Mouse (Mus musculus) lung, postnatal 10 days (tissue): Measurements from ENCODE around the gene Armc9.
A peak's percentile ranks its signal among the peaks of the same experiment; 100 is the strongest.

Experiments
- DNase-seq: peaks from one replicate; pipeline ENCODE4 v3.0.0; 2021

Armc9 gene

DNA sequence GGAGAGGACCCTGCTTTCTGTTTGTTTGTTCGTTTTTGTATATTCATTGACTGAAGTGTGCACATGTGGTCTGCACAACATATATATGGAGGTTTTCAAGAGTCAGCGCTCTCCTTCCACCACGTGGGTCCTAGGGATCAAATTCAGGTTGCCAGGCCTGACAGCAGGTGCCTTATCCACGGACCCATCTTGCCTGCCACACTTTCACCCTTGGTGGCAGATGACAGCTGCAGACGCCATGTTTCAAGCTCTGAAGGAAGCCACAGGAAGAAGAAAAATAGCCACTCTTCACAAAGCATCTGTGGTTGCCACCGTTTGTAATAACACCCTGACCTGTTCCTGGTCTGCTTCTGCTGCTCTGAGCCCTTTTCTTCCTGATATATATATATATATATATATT lies 130.7 kb downstream of the Armc9 start:
- DNase-seq, result no peak

DNA sequence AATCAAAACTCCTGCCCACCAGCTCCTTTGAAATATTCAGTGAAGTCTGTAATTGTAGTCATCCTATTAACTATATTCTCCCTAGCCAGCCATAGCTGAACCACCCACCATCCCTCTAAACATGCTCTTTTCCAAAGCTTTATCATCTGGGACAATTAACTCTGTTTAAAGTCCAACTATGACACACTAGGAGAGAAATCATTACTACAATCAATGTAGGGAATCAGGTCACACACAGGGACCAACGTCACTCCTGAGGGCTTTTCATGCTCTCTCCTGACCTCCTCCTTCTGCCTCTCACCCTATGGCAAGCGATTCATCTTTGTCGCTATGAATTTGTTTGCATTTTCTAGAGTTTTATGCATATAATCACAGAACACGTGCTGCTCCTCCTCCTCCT lies 132.9 kb downstream of the Armc9 start:
- DNase-seq, result no peak

- DNase-seq, result no peak
Measured at GRCm38 (mm10) chr1:86290452-86290851, 135.9 kb downstream of the Armc9 start.

DNA sequence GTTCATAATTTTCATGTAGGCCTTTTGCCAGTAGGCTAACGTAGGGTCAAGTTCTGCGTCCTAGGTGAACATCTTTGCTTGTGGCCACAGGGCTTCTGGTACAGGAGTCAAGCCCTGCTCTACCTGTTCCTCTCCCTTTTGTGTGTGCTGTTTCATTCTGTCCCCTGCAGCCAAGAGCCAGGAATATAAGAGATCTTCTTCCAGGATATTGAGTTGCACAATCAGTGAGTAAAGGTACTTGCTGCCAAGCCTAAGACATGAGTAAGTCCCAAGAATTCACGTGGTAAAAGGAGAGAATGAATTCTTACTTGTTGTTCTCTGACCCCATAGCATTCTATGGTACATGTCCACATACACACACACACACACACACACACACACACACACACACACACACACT lies 138.5 kb downstream of the Armc9 start:
- no peak for DNase-seq

GRCm38 (mm10) chr1:86293868-86294267 lies 139.3 kb downstream of the Armc9 start:
- DNase-seq, result no peak

- no peak for DNase-seq
Measured at GRCm38 (mm10) chr1:86294472-86294871, 139.9 kb downstream of the Armc9 start.

- no peak for DNase-seq
Measured at GRCm38 (mm10) chr1:86300093-86300492, 145.5 kb downstream of the Armc9 start.

DNA sequence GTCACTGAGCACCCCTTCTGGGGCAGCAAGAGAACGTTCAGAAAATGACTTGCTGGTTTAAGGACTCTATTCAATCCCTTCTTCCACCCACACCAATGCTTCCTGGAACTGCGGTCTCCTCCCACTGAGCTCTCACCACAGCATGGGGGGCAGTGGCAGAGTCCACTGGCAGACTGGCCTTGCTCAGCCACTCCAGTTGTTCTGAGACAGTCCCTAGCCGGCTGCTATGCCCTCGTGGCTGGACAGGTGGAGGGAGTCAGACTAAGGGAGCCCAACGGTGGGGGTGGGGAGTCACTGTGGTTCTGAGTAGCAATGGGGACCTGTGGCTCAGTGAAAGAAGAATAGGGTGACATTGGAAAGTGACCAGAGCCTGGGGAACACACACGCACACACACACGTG lies 146.2 kb downstream of the Armc9 start:
- no peak for DNase-seq

DNA sequence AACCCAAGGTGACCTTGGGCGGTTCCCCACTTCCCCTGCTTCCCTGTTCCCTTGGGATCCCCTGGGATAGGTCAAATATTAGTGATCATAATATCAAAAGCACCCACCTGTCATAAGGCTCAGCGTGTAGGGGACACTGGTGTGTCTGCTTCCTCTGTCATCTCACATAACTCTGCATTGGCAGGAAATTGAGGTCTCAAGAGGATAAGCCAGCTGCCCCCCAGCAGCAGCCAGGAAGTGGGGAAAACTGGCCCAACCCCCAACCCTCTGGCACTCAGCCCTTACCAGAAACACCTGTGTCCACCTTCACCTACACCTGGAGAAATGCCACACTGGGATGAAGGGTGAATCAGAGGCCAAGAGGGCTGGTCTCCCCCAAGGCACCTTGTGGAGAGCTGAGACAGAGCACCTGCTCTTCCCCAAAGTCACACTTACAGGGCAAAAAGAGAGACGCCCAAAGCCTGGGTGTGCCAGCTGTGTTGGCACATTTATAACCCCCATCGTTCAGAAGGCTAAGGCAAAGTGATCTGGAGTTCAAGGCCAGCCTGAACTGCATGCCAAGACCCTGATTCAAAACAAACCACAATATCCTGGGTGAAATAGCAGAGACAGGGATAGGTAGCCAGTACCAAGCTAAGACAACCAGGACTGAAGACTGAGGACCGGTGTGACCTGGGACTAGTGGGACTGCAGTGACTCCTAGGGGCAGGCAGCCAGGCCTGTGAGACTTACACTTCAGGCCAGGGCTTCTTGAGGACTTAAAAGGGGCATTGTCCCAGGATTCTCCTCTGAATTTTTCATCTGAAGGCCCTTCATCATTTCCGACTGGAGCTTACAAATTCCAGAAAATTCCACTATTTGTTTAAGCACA lies 146.9 kb downstream of the Armc9 start:
- DNase-seq, result no peak

GRCm38 (mm10) chr1:86302532-86302931 lies 148.0 kb downstream of the Armc9 start, which contains the start of gene B3gnt7:
Gene B3gnt7, plus strand, starts transcription at chr1:86302832.
- no peak for DNase-seq

- DNase-seq, result peak; percentile 82
Measured at GRCm38 (mm10) chr1:86303063-86303872, 148.7 kb downstream of the Armc9 start.

DNA sequence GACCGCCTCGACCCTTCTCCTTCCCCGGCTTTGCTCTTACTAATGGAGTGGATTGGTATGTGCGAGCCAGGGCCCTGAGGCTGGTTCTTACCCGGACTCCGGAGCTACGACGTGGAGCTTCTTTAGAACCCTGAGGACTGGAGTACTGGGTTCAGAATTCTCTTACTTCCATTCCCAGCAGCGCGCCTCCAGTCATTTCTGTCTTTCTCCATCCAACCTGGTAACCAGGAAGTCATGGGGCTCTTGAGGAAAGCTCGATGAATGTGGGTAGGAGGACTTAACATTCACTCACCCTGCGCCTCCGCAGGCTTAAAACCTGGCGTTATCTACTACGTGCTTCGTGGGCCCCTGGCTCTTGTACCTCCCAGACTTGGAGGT lies 149.3 kb downstream of the Armc9 start:
- no peak for DNase-seq

- no peak for DNase-seq
Measured at GRCm38 (mm10) chr1:86306686-86307085, 152.1 kb downstream of the Armc9 start.

- DNase-seq, result no peak
Measured at GRCm38 (mm10) chr1:86307177-86307762, 152.7 kb downstream of the Armc9 start.

- no peak for DNase-seq
Measured at GRCm38 (mm10) chr1:86307871-86308641, 153.5 kb downstream of the Armc9 start.

DNA sequence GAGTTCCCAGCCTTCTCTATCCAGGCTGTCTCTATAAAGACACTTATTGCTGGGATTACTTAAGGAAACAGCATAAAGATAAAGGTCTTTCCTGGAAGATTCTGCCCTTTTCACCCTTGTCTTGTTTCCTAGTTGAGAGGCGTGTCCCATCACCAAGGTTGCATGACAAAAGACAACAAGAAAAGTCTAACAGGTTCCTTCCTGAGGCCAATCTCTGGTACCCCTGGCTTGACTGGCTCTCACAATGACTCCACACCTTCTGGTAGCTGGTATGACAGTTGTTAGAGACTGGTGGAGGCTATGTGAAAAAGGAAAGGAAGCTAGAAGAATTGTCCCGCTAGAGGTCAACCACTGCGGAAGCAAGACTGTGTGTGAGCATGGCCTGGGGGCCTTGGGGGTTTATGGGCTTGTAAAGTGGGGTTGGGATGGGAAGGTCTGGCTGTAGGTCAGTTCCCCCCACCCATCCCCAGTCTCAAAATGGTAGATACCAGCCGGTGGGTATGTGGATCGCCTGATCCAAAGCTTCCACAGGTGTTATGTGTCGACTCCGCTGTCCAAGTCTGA lies 154.8 kb downstream of the Armc9 start:
- no peak for DNase-seq

DNA sequence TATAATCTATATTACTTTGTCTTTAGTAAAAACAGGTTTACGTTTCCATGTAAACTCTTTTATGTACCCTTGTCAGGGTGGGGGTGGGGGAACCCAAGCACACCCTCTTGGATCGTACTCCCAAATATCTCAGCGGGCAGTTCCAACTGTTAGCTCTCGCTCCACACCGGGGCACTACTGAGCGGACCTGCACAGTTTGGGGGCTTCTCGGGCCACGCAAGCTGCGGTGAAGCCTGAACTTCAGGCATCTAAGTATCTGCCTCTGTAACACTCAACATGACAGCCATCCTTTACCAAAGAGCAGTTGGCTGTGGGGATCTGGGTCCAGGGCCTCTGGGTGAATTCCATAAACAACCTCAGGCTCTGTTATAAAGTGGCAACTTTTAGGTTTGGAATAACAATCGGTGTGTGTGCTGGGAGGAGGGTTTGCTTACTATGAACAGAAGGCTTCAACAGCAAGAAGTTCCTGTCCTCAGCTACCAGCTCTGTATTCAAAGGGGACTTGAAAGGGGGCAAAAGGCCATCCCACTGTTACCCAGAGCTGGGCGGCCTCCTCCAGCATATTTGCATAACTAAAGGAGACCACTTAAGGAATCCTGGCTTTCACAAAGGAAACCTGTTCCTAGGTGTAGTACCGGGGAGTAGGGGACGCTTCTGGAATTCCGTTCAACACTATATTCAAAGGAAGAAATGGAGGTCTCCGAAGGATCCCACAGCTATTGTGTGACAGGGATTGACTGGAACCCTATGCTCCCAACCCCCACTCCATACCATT lies 156.1 kb downstream of the Armc9 start:
- no peak for DNase-seq

- DNase-seq, result no peak
Measured at GRCm38 (mm10) chr1:86311467-86312005, 157.0 kb downstream of the Armc9 start.

- DNase-seq, result no peak
Measured at GRCm38 (mm10) chr1:86312269-86312668, 157.7 kb downstream of the Armc9 start.

DNA sequence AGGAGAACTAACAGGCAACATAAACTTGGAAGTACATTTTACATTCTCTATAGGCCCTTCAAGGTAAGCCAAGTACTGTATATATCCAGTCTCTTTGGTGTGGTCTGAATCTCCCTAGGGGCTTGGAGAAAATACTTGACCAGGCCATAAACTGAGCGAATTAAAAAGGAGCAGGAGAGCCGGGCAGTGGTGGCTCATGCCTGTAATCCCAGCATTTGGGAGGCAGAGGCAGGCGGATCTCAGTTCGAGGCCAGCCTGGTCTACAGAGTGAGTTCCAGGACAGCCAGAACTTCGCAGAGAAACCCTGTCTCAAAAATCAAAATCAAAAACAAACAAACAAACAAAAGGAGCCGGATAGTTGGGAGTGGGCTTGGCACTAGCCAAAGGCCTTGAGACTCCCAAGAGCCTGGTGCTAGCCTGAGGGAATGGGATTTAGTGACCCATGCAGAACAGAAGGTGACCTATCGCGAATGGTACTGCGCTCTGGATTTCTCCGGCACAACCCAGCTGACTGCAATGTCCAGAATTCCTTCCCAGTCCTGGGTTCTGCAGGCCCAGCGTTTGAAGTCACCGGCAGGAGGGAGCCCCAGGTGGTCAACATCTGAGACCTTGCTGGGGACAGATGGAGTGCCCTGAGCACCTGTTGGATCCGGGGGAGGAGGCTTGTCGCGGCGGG lies 158.7 kb downstream of the Armc9 start:
- DNase-seq, result no peak

- DNase-seq, result peak; percentile 38
Measured at GRCm38 (mm10) chr1:86313772-86314125, 159.2 kb downstream of the Armc9 start.
